Mouse (Mus musculus) megakaryocyte, embryonic 14.5 days (primary cell): ENCODE measurements around the gene Ubxn6. TPM values are rescaled to one million over a fixed set of nuclear protein-coding genes. Genes with fewer than 3 reads are reported as not detected.

Experiments
- H3K27me3 ChIP-seq: replicated peaks from 2 replicates; pipeline ENCODE3; 2012; ENCODE audit warnings: inconsistent platforms
- H3K36me3 ChIP-seq: replicated peaks from 2 replicates; pipeline ENCODE3; 2012; ENCODE audit warnings: low read length, inconsistent platforms, mixed read lengths
- H3K4me1 ChIP-seq: 2 replicates; pipeline ENCODE4 v1.6.1; 2012; ENCODE audit warnings: inconsistent platforms
- H3K4me3 ChIP-seq: replicated peaks from 2 replicates; pipeline ENCODE3; 2012; ENCODE audit warnings: moderate library complexity, mild to moderate bottlenecking, inconsistent platforms
- H3K9me3 ChIP-seq: 2 replicates; pipeline ENCODE4 v1.6.1; 2012; ENCODE audit warnings: inconsistent platforms
- FLI1 ChIP-seq: IDR thresholded peaks from 2 replicates; pipeline ENCODE4 v1.6.1; 2012; ENCODE audit warnings: low read length, inconsistent platforms, mixed read lengths
- GATA1 ChIP-seq: IDR thresholded peaks from 3 replicates; pipeline ENCODE4 v1.6.1; 2012; ENCODE audit warnings: mixed read lengths, low read length, inconsistent platforms, borderline replicate concordance
- polyA plus RNA-seq: library from polyadenylated mRNA; stranded (reverse); fragments of >175 nt; gene quantifications from 2 replicates; pipeline ENCODE4 v1.2.3, GENCODE M21; 2012; ENCODE audit warnings: low replicate concordance; ENCODE audit not compliant: insufficient read depth

Gene Ubxn6
- polyA plus RNA-seq, 1 experiment = 75.0 TPM

DNA sequence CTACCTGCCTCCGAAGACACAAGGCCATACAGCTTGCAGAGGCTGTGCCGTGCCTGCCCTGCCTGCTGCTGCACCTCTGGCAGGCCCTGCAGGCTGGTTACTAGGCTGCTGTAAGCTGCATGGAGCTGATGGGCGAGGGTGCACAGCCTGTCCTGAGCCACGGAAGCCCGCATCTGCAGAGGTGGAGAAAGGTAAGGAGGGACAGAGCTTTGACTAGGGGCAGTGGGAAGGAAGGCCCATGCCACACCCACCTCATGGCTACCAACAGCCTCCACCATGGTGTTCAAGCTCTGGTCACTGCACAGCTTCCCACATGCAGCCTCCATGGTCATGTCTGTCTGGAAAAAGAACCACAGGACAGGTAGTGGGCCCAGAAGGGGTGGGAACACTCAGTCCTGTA lies 27.3 kb upstream of the Ubxn6 start:
- no peaks in the 10 kb centered on the region for H3K27me3 ChIP-seq
- no peak overlapping the region for H3K4me3 ChIP-seq
- H3K9me3 ChIP-seq = no peaks in the 10 kb centered on the region
- peaks cover 72% of the 10 kb centered on the region for H3K36me3 ChIP-seq
- TF ChIP-seq FLI1 = no peak
- no peak for TF ChIP-seq GATA1
- H3K4me1 ChIP-seq = peaks cover 30% of the 10 kb centered on the region

DNA sequence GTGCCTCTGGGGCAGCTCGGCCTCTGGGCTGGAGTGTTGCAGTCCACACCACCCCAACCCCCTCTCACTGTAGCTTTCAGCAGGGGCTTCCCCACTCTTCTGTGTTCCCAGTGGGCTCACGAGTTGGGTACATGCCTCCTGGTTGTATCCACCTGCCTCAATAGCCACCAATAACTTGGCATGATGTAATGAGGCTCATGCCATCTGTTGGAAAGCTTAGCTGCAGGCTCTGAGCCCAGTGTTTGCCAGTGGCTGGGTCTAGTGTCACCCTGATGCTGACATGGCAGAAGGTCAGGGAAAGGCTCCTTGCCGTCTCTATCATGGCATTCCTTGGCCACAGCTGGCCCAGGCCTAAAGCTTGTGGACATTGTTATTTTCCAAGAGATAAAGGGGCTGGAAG lies 26.0 kb upstream of the Ubxn6 start:
- Histone ChIP-seq H3K9me3 (no peaks in the 10 kb centered on the region), H3K36me3 (peaks cover 82% of the 10 kb centered on the region), H3K4me1 (peaks cover 30% of the 10 kb centered on the region), H3K27me3 (no peaks in the 10 kb centered on the region), H3K4me3 (no peak overlapping the region)
- TF ChIP-seq FLI1 = no peak
- TF ChIP-seq GATA1 = no peak

DNA sequence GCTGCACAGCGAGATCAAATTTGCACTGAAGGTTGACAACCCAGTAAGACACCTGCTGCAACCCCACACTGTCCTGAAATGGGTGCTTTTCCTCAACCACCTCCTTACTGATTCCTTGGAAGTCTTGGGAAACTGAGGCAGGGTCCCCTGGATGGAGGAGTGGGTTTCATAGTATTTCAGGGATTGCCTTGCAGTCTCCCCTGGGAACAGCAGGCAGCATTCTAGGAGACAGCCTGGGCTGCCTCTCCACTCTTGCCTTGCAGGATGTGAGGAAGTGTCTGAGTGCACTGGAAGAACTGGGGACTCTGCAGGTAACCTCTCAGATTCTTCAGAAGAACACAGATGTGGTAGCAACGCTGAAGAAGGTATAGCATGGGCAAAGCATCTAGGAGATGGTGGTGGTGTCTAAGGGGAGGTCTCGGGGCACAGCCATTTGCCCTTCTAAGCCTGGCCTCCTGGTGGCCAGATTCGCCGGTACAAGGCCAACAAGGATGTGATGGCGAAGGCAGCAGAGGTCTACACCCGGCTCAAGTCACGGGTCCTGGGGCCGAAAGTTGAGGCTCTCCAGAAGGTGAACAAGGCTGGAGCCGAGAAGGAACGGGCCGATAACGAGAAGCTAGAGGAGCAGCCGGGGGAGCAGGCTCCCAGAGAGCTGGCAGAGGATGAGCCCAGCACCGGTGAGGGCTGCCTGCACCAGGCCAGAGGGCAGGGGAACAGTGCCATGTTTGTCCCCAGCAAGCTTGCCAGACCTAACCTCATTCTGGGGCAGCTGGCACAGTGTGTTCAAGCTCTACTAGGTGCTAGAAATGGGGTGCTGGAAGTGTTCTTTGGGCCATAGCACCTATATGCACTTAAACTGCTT lies 24.1 kb upstream of the Ubxn6 start:
- Histone ChIP-seq H3K9me3 (no peaks in the 10 kb centered on the region), H3K27me3 (no peaks in the 10 kb centered on the region), H3K36me3 (peaks cover 96% of the 10 kb centered on the region), H3K4me1 (peaks cover 30% of the 10 kb centered on the region), H3K4me3 (no peak overlapping the region)
- TF ChIP-seq FLI1 (no peak), GATA1 (no peak)

DNA sequence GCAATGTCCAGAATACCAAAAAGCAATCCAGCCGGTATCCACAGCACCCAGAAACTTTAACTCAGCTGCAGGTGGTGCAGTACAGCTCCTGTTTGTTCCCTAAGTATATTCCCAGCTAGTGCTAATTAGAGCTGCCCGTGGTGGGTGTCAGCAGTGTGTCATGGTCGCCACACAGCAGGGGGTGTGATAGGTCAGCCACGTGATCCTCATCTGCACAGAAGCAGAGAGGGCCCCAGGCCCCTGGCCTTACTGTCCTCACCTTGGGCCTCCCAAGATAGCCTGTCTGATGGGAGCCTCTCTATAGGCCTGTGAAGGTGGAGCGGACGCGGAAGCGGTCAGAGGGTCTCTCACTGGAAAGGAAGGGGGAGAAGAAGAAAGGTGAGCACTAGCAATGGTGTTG lies 23.4 kb upstream of the Ubxn6 start:
- Histone ChIP-seq H3K36me3 (peaks cover 95% of the 10 kb centered on the region), H3K4me3 (no peak overlapping the region), H3K4me1 (peaks cover 27% of the 10 kb centered on the region), H3K27me3 (no peaks in the 10 kb centered on the region), H3K9me3 (no peaks in the 10 kb centered on the region)
- TF ChIP-seq FLI1 (no peak), GATA1 (no peak)

DNA sequence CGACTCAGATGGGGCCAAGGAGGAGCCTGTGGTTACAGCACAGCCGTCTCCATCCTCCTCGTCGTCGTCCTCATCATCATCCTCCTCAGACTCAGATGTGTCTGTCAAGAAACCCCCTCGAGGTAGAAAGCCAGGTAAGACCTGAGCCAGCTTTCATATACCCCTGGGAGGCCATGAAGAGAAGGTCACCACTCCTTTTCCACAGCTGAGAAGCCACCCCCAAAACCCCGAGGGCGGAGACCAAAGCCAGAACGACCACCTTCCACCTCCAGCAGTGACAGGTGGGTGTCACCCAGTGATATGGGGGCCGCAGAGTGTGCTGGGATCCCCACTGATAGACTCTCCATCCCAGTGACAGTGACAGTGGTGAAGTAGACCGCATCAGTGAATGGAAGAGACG lies 22.1 kb upstream of the Ubxn6 start:
- Histone ChIP-seq H3K36me3 (peaks cover 90% of the 10 kb centered on the region), H3K4me1 (peaks cover 19% of the 10 kb centered on the region), H3K27me3 (no peaks in the 10 kb centered on the region), H3K9me3 (no peaks in the 10 kb centered on the region), H3K4me3 (no peak overlapping the region)
- TF ChIP-seq GATA1 = no peak
- TF ChIP-seq FLI1 = no peak

DNA sequence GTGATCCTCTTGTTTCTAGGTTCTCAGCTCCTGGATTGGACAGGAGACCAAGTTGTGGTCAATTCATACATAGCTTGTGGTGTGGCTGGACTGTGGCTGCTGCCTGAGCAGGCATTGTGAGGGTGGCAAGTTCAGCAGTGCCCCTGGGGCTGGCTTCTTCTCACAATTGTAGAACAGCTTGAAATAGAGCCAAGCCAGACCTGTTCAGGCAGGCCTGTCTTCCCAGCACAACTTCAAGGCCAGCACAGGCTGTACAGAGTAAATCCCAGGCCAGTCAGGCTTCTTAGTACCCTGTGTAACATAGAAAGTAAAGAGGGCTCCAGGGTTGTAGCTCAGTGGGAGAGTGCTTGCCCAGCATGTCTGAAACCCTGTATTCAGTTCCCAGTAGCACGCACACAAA lies 18.0 kb upstream of the Ubxn6 start:
- TF ChIP-seq GATA1 (no peak), FLI1 (no peak)

DNA sequence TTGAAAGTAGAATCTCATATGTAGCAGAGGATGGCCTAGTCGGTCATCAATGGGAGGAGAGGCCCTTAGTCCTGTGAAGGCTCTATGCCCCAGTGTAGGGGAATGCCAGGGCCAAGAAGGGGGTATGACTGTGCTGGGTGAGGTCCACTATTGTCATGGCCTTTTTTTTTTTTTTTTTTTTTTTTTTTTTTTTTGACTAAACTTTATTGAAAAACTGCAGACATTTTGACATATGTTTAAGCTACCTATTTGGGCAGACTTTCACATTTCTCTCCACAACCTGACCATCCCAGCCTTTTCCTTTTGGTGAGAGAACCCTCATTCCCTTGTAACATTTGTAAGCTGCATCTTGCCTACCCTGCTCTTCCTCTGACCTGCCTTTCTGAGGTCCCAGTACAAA lies 17.5 kb upstream of the Ubxn6 start:
- Histone ChIP-seq H3K36me3 (peaks cover 84% of the 10 kb centered on the region), H3K27me3 (no peaks in the 10 kb centered on the region), H3K4me3 (no peak overlapping the region), H3K9me3 (no peaks in the 10 kb centered on the region), H3K4me1 (peaks cover 32% of the 10 kb centered on the region)
- no peak for TF ChIP-seq FLI1
- no peak for TF ChIP-seq GATA1

More for the DNA sequence above, 18.0 kb upstream of the Ubxn6 start:
- H3K36me3 ChIP-seq = peaks cover 84% of the 10 kb centered on the region
- peaks cover 30% of the 10 kb centered on the region for H3K4me1 ChIP-seq
- no peaks in the 10 kb centered on the region for H3K27me3 ChIP-seq
- H3K9me3 ChIP-seq = no peaks in the 10 kb centered on the region
- H3K4me3 ChIP-seq = no peak overlapping the region

DNA sequence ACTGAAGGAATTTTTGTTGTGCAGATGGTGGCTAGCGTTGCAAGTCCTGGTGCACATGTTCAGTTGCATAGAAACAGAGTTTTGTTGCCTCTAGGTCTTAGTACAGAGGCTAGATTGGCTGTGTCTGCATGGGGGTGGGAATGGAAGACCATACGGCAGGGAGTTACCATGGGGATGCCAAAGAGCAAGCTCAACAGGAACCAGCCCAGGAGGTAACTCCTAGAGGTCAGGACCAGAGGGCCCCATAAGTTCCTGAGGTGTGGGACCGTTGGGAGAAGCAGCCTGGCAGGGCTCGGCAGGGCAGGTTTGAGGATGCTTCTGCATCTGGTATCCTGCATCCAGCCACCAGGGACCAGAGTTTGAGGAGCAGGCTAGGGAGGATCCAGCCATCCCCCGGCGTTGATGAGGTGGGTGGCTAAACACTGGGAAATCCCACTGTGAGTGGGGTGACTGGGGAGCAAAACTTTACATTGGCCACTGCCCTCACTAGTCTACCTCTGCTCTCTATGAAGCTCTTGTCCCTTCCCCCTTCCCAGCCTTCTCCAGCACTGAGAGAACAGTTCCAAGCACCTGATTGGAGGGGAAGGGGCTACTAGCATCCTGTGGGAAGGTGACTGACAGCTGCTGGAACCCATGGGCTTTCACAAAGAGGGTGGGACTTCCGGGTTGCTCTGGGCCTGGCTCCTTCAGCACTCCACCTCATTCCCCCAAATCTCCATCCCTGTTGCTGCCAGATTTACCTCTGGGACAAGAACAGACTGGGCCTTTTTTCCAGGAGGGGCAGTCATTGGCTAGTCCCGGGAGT lies 6.2 kb upstream of the Ubxn6 start:
- TF ChIP-seq GATA1 = no peak
- no peak for TF ChIP-seq FLI1
- Histone ChIP-seq H3K4me1 (peaks cover 52% of the 10 kb centered on the region), H3K36me3 (peaks cover 46% of the 10 kb centered on the region), H3K4me3 (peak overlapping the region; percentile 93), H3K9me3 (no peaks in the 10 kb centered on the region), H3K27me3 (no peaks in the 10 kb centered on the region)

DNA sequence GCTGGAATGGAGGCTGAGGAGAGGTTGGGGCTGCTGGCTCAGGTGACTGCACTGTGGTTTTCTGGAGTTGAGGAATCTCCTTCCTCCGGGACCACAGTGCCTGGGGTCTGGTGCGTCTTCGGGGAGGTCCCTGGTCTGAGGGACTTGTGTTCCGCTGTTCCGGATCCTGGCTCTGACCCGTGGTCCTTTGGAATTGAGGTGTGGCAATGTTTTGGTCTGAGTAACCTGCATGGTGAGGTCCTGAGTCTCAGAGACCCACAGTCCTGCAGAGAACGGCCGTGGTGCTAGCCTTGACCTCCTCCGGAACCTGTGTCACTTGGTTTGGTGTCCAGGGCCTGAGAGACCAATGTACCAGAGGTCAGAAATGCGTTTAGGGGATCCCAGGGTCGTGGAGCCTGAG lies 5.1 kb upstream of the Ubxn6 start:
- Histone ChIP-seq H3K4me3 (peak overlapping the region; percentile 93), H3K27me3 (no peaks in the 10 kb centered on the region), H3K4me1 (peaks cover 62% of the 10 kb centered on the region), H3K9me3 (no peaks in the 10 kb centered on the region), H3K36me3 (peaks cover 36% of the 10 kb centered on the region)
- TF ChIP-seq GATA1 (no peak), FLI1 (no peak)
